Mouse (Mus musculus) erythroid progenitor cell, adult 5-6 weeks (primary cell): ENCODE results near the gene Cpsf7. TPM values are rescaled to one million over a fixed set of nuclear protein-coding genes. Genes with fewer than 3 reads are reported as not detected.
A peak's percentile ranks its signal among the peaks of the same experiment; 100 is the strongest.
"Not testable (repeated sequence)": the region's sequence is repeated elsewhere in the genome, so short reads cannot be mapped to it uniquely, and the experiment has no call there.

Source experiments
- ATAC-seq: replicated peaks from 2 replicates; pipeline ENCODE4 v1.8.0; 2016; ENCODE audit warnings: moderate number of reproducible peaks, mild to moderate bottlenecking, moderate TSS enrichment, inconsistent platforms; ENCODE audit not compliant: poor library complexity, low FRiP score, severe bottlenecking
- total RNA-seq, 2 experiments: library from RNA; stranded (forward) in 1 of 2; stranded (reverse) in 1 of 2; fragments of 150-400 nt in 1 of 2; fragments of 186-747, 209-891 nt in 1 of 2; gene quantifications; 2 replicates each; pipeline versions ENCODE4 v1.2.3 to v1.2.4; 2015 to 2017; ENCODE audit warnings: low replicate concordance in 2 of 2

Gene Cpsf7
- total RNA-seq, 2 experiments from 2014 or later: 73.4 to 75.6 TPM

GRCm38 (mm10) chr19:10557430-10557829 is 32.4 kb downstream of the Cpsf7 start:
- ATAC-seq: no peak

- not testable (repeated sequence) for ATAC-seq
These were observed 32.8 kb downstream of the Cpsf7 start for GRCm38 (mm10) chr19:10557837-10558375.

DNA sequence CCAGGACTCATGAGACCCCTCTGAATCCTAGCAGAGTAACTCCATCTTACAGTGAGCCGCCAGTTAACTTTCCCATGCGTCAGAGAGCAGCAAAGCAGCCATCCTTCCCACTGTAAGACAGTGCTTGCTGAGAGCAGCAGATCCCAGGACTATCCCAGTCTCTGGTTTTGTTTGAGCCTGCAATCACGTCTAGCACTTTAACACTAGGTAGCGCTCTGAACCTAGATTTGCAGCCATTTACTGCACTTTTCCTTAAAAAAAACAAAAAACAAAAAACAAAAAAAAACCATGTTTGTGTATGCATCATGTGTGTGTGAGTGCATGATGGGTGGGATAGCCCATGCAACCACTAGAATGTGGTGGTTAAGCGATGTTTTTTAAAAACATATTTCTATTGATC is 35.0 kb downstream of the Cpsf7 start:
- no peak for ATAC-seq

DNA sequence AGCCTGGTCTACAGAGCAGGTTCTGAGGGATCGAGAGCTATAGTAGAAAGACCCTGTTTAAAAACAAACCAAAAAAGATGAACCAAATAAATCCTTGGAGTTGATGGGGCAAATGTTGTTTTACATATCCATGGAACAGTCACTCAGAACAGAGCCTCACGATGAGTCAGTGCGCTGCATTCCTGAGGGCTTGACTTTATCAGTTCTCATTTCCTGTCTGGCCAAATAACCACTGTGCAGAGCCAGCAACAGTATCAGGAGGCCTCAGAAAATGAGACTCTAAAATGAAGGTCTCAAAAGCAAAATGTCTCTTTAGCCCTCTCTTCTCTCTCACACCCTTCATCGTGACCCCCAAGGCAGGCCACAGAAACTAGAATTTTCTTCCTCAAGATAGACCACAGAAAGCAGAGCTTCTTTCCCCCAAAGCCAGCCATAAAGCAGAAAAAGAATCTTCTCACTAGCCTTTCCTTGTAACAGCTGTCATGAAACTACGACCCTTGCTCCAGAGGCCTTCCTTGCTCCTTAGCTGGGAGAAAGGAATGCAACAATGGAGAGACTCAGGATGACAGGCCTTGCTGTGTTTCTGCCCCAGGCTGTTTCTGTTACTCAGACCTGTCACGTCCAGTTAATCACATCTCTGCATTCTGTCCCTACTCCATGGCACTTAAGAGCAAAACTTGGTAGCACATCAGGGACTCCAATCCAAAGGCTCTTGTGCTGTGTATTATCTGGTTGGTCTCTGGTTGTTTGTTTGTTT is 36.7 kb downstream of the Cpsf7 start:
- ATAC-seq: no peak

DNA sequence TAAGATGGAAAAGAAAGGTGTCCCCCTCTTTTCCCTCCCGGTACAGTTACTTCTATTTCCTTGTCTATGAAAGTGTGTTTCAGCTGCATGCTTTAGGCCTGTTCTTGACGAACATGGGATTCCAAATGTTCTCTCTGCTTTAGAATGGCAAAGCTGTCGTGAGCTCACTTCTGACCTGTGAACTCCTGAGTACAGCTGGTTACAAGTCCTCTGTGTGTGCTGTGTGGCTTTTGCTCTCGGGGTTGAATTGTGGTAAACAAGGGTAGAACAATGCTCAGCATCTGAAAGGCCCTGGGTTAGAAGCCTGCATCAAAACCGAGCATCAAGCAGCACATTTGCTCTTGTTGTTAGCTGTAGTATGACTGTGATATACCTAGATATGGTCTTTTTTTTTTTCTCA is 37.3 kb downstream of the Cpsf7 start:
- no peak for ATAC-seq

DNA sequence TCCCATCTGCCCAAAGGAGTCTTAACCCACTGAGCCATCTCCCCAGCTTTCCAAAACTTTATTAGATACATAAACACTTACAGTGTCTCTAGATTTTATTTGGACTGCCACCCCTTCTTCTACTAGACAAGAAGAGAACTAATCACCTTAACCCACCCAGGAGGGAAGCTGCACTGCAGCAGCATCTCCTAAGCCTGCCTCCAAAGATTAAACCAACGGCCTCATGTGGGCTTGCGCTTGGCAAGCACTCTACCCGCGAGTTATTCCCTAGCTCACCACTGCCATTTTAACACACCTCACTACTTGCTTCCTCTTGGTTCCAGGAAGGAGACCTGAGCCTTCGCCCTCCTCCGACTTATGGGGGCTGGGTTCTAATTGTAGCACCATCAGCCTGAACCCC is 39.2 kb downstream of the Cpsf7 start:
- no peak for ATAC-seq

GRCm38 (mm10) chr19:10565217-10565616 is 40.2 kb downstream of the Cpsf7 start:
- no peak for ATAC-seq

- ATAC-seq: no peak
These were observed 44.6 kb downstream of the Cpsf7 start for GRCm38 (mm10) chr19:10569627-10570026.

DNA sequence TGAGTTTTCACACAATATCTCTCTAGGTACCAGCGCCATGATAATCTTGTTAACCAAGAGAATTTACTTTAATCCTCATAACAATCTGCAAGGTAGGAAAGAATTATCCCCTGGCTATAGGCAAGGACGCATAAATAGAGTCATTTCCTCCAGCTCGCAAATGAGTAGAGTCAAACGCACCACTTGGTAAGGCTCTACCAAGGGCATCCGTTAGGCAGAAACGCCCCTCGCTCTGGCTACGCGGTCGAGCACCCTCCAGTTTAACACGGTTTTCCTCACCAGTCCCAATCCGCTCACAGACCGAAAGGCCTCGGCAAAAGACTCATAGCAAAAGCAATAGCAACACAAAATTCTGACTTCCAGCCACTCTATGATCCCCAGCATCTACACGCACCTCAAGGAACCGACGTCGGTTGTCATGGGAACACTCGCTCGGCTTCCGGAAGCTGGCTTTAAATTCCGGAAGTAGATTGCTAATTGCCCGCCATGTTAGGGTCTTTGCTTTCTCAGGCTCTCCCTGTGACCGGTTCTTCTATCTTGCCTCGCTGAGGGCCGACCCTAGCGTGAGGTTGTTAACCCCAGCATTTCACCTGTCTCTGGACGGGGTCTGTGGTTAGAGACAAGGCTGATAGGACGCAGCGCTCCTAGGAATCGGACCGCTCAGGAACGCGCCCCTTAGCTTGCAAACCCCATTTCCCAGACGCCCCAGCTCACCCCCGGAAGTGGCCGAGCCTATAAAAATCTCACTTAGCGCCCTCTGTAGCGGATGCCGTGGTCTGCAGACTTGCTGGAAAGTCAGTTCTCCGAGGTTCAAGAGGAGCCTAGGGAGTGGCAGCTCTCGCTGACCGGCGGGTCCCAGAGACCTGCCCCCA is 51.9 kb downstream of the Cpsf7 start, which contains the start of the genes Cyb561a3 and Tmem138:
Cyb561a3 (plus strand) TSS at position 483 of the 872 bp plus-strand sequence.
Tmem138 (minus strand) TSS at position 673 of the 872 bp plus-strand sequence.
- ATAC-seq: peak; percentile 94

GRCm38 (mm10) chr19:10580102-10580501 is 55.0 kb downstream of the Cpsf7 start:
- no peak for ATAC-seq

DNA sequence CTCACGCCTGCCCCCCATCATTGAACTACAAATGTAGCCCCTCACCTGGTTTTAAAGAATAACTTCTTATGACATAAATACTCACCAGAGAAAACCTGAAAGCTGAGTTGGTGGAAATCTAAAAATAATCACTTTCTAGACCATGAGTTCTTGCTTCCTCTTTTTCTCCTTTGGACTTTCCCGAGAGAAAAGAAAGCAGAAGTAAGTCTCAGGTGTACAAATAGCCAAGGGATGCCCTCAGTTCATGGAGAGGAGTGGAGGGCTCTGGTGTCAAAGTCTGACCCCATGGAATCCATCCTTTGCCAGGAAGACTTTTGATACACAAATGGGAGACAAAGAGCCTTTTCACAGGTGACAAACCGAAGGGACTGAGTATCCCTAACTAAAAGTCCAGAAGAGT is 55.7 kb downstream of the Cpsf7 start:
- ATAC-seq: no peak

GRCm38 (mm10) chr19:10581984-10582383 is 56.9 kb downstream of the Cpsf7 start:
- ATAC-seq: no peak

DNA sequence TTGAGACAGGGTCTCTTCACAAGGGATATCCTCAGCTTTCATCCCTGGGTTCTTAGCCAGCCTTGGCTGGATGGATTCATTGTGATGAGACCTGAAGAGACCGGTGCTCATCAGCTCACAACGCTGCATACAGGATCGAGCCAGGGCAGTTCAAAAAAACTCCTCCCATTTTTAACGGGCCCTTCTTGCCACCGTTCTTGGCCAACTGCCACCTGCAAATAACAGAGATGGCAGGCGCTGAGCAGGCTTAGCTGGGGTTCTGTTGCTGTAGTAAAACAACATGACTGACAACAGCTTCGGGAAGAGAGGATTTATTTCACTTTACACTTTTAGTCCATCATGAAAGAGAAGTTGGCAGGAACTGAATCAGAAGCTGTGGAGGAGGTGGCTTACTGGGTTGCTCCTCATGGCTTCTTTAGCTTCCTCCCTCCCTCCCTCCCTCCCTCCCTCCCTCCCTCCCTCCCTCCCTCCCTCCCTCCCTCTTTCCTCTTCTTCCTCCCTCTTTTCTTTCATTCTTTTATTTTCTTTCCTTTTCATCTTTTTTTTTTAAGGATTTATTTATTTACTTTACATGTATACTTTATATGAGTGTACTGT is 58.6 kb downstream of the Cpsf7 start:
- peak; percentile 90 for ATAC-seq

DNA sequence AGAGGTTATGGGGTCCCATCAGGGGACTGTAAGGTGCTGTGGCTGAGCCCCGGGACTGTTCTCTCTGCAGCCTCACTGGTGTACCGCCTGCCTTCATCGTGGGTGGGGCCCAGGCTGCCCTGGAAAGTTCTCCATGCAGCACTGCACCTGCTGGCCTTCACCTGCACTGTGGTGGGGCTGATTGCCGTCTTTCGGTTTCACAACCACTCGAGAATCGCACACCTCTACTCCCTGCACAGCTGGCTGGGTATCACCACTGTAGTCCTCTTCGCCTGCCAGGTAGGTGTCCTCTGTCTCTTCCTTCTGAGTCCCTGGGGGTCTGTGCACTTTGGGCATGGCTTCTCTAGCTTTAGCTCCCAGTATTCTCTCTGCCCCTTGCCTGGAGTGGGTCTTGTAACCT is 60.0 kb downstream of the Cpsf7 start:
- no peak for ATAC-seq

GRCm38 (mm10) chr19:10587231-10587630 is 62.2 kb downstream of the Cpsf7 start:
- no peak for ATAC-seq

GRCm38 (mm10) chr19:10589127-10589857 is 64.2 kb downstream of the Cpsf7 start:
- ATAC-seq: no peak

- ATAC-seq: no peak
These were observed 65.2 kb downstream of the Cpsf7 start for GRCm38 (mm10) chr19:10590301-10590700.

DNA sequence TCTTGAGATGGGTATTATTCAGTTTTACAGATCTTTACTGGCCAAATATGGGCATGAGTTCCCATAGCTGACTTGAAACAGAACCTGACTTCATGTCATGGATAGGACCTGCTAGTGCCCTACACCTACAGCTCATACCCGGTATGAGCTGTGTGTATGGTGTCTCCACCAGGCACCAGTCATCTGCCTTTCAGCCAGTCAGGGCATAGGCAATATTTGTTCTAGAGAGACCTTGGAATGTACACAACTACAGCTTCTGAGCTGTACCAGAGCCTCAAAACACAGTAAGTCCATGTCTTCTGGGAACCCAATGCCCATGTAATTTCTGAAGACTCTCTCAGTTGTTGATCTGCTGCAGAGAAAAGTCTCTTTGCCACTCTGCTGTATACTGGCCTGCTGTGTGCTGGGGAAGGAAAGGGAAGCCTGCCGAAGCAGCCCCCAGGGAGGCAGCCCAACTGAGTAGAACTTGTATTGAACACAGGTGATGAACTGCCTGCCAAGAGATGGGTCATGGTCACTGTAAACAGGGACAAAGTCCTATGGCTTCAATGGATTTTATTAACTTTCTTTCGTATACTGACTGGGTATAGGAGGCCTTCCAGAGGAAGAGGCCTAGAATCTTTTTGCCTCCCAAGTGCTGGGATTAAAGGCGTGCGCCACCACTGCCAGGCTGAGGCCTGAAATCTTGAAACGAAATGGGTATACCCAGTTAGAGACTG is 66.8 kb downstream of the Cpsf7 start:
- no peak for ATAC-seq
